Mouse (Mus musculus) G1E (cell line): ENCODE data around the gene Agmo. TPM values are rescaled to one million over a fixed set of nuclear protein-coding genes. Genes with fewer than 3 reads are reported as not detected.

Experiments
- ATAC-seq: 2 replicates; pipeline ENCODE4 v1.8.0; 2016; ENCODE audit warnings: mild to moderate bottlenecking; ENCODE audit not compliant: insufficient number of reproducible peaks, poor library complexity, low FRiP score, severe bottlenecking; ENCODE audit errors: extremely low read depth
- DNase-seq: peaks from one replicate; pipeline ENCODE4 v3.0.0; 2012; ENCODE audit warnings: low spot score
- H3K27me3 ChIP-seq: 2 replicates; pipeline ENCODE4 v1.6.1; 2012; ENCODE audit warnings: mild to moderate bottlenecking, low read length, inconsistent platforms; ENCODE audit not compliant: insufficient read depth
- H3K36me3 ChIP-seq: replicated peaks from 2 replicates; pipeline ENCODE3; 2012; ENCODE audit warnings: mild to moderate bottlenecking, inconsistent platforms
- H3K4me1 ChIP-seq: 2 replicates; pipeline ENCODE4 v1.6.1; 2012; ENCODE audit warnings: low read depth, low read length, inconsistent platforms, mixed read lengths; ENCODE audit not compliant: insufficient read depth
- H3K4me3 ChIP-seq: 2 replicates; pipeline ENCODE4 v1.5.1; 2012; ENCODE audit warnings: low read depth, mild to moderate bottlenecking, inconsistent platforms, low read length, moderate library complexity, mixed read lengths
- H3K9me3 ChIP-seq: replicated peaks from 2 replicates; pipeline ENCODE4 v1.6.1; 2012; ENCODE audit warnings: inconsistent platforms
- CTCF ChIP-seq: IDR thresholded peaks from 2 replicates; pipeline ENCODE4 v1.5.1; 2012; ENCODE audit warnings: low read depth, low read length, inconsistent platforms, mixed read lengths
- GATA1 ChIP-seq: IDR thresholded peaks from 2 replicates; pipeline ENCODE4 v1.6.1; 2012; ENCODE audit warnings: borderline replicate concordance, low read length, inconsistent platforms, mixed read lengths
- GATA2 ChIP-seq: IDR thresholded peaks from 2 replicates; pipeline ENCODE4 v1.6.1; 2012; ENCODE audit warnings: low read depth, low read length, inconsistent platforms, borderline replicate concordance
- POLR2AphosphoS5 ChIP-seq: IDR thresholded peaks from 2 replicates; pipeline ENCODE4 v1.6.1; 2012; ENCODE audit warnings: low read depth, low read length, inconsistent platforms; ENCODE audit not compliant: insufficient replicate concordance
- TAL1 ChIP-seq: conservative IDR thresholded peaks from 2 replicates; pipeline ENCODE4 v1.6.1; 2012; ENCODE audit warnings: low read depth, low read length, inconsistent platforms, mixed read lengths
- polyA plus RNA-seq: library from polyadenylated mRNA; stranded (reverse); fragments of >175 nt; gene quantifications from 2 replicates; pipeline ENCODE4 v1.2.3, GENCODE M21; 2012
- total RNA-seq, 2 experiments: library from RNA; stranded (forward) in 1 of 2; stranded (reverse) in 1 of 2; fragments of 200-1000 nt in 1 of 2; fragments of >200 nt in 1 of 2; fragmentation: Nextera tagmentation in 1 of 2; gene quantifications; 2 replicates each; pipeline ENCODE4 v1.2.3; 2014 to 2017

Gene Agmo
- total and polyA plus RNA-seq, 3 experiments: 0.02 to 1.3 TPM; not detected in 1

DNA sequence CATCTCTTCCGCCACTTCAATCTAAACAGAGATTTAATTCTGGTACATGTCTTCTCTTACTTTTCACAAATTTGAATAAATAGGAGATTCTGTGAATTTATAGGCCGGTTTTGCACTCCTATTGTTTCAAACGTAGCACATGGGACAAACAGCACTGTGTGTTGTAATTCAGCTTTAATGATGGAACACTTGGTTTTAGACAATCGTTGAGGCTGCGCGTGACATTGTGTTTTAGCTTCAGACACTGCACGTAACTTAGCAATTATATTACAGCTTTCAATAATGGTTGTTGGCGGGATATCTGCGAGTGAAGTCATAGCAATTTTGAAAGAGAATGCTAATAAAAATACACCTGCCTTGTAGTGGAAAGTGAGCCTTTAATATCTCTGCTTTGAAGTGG lies 203.8 kb downstream of the Agmo start:
- no peaks in the 10 kb centered on the region for H3K4me1 ChIP-seq
- no peaks in the 10 kb centered on the region for H3K36me3 ChIP-seq
- no peak for ATAC-seq

DNA sequence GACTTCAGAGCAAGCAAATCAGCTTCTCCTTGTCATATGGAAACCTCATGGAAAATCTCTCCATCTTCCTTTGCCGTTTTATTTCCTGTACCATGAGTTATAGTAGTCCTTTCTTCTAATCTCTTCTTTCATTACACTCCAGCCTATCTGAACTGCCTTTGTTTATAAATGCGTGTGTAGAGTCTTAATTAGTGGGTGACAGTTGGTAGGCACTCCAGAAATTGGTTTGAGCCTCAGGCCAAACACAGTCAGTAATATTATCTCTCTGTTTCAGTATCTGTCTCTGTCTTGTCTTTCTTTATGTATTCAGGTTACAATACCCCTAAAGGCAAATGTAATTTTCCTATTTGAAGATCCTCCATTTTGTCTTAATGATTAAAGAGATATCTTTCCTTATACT lies 208.2 kb downstream of the Agmo start:
- DNase-seq (no peak), ATAC-seq (no peak; the same call in 1 of the 2 replicates)
- Histone ChIP-seq H3K4me3 (no peak overlapping the region), H3K27me3 (no peaks in the 10 kb centered on the region), H3K4me1 (no peaks in the 10 kb centered on the region), H3K36me3 (no peaks in the 10 kb centered on the region), H3K9me3 (no peaks in the 10 kb centered on the region)
- TF ChIP-seq CTCF (no peak), GATA1 (no peak), POLR2AphosphoS5 (no peak), TAL1 (no peak), GATA2 (no peak)

More for the DNA sequence above, 203.8 kb downstream of the Agmo start:
- TF ChIP-seq GATA2: no peak
- TF ChIP-seq GATA1: no peak
- no peak for TF ChIP-seq CTCF
- TF ChIP-seq TAL1: no peak
- TF ChIP-seq POLR2AphosphoS5: no peak
- Histone ChIP-seq H3K27me3 (no peaks in the 10 kb centered on the region), H3K9me3 (no peaks in the 10 kb centered on the region), H3K4me3 (no peak overlapping the region)
- DNase-seq: no peak

DNA sequence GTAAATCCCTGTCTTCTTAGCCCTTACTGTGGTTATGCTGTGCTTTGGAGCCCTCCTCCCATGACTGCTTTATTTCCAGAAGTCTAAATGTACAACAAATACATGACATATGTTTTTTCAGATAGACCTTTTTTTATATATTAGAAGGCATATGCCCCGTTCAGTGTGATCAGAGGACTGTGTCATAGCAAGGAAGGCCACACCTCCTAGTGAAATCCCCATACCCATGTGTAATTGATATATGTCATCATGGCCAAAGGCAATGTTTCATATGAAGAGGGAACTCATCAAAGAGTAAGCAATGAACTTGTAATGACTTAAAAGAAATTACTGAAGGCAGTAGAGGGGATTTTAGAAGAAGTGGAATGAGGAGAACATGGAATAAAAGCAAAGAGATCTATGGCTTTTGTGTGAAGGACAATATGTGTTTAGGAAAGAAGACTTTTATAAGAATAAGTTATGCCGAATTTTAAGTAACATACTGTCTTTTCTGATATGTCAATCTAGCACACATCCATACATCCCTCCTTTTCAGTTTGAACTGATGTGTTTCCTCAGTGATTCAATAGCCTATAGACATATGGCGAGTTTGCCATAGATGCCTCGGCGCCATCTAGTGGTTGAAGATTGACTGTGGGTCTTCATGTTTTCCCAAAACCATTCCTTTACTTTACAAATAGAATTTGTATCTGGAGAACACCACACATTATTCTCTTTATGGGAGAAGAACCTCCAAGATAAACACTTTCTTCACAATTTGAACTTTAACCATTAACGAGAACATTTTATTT lies 209.1 kb downstream of the Agmo start:
- ATAC-seq (peak; percentile 43; the same call in 1 of the 2 replicates), DNase-seq (no peak)
- TF ChIP-seq GATA2 (no peak), CTCF (no peak), POLR2AphosphoS5 (no peak)
- Histone ChIP-seq H3K4me3 (no peak overlapping the region), H3K36me3 (no peaks in the 10 kb centered on the region), H3K9me3 (no peaks in the 10 kb centered on the region), H3K27me3 (no peaks in the 10 kb centered on the region), H3K4me1 (no peaks in the 10 kb centered on the region)

DNA sequence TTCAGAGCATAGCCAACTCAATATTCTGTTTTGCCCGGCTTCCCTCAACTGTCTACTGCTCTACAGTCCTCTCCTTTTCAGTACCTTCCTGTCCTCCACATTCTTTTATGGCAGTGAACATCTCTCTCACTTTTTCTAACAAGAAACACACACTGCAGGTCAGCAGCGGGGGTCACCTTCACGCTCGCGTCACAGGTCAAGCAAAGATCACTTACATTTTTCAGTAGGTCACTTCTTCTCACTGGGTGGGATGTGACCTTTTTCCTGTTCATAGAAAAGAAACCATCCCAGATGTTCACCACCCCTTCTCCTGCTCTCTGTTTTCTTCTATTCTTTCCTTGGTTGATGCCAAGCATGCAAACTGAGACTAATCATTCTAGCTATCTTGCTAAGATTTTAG lies 230.2 kb downstream of the Agmo start:
- H3K9me3 ChIP-seq: no peaks in the 10 kb centered on the region
- DNase-seq (no peak), ATAC-seq (no peak)
- H3K36me3 ChIP-seq: no peaks in the 10 kb centered on the region
- TF ChIP-seq POLR2AphosphoS5 (no peak), GATA1 (no peak), CTCF (no peak), GATA2 (no peak), TAL1 (no peak)
- H3K27me3 ChIP-seq: no peaks in the 10 kb centered on the region
- H3K4me3 ChIP-seq: no peak overlapping the region
- H3K4me1 ChIP-seq: no peaks in the 10 kb centered on the region

DNA sequence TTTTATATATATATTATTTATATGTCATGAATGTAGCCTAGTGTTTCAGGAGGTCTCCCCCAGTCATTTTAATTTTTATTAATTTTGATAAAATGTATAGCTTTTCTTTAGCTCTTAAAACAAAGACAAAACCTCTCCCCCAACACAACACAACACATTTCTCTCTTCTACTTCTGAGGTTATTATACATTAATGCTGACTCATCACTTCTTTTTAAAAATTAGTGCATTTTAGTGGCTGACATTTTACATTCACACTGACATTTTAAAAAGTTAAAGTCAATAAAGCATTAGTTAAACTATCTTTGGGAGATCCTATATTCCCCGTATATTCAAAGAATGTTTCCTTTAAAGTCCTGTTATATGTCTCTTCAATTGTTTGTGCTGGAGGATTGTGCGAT lies 235.4 kb downstream of the Agmo start:
- H3K27me3 ChIP-seq: no peaks in the 10 kb centered on the region
- TF ChIP-seq POLR2AphosphoS5: no peak
- no peak for TF ChIP-seq GATA2
- no peak for TF ChIP-seq TAL1
- TF ChIP-seq GATA1: no peak
- no peak for TF ChIP-seq CTCF
- no peak overlapping the region for H3K4me3 ChIP-seq
- no peaks in the 10 kb centered on the region for H3K36me3 ChIP-seq
- no peak for DNase-seq
- no peak for ATAC-seq
- no peaks in the 10 kb centered on the region; the same call in 1 of the 2 replicates for H3K9me3 ChIP-seq
- no peaks in the 10 kb centered on the region for H3K4me1 ChIP-seq

DNA sequence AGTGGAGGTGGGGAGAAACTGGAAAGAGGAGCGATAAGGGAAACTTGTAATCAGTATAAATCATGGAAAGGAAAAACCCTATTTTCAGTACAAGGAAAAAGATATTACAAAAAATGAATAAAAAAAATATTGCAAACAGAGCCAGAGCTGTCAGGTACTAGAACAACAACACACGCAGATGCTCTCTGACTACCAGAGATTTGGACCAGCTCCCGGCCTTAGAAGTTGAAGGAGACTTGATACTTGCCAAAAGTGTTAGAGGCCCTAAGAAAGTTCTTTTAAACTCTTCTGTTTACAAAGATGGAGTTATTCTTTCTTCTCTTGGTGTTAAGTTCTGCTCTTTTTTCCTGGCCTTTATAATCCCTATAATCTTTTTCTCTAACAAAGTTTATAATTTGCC lies 246.6 kb downstream of the Agmo start:
- DNase-seq (no peak), ATAC-seq (no peak)
- no peaks in the 10 kb centered on the region for H3K9me3 ChIP-seq
- TF ChIP-seq GATA2 (no peak), POLR2AphosphoS5 (no peak), CTCF (no peak), TAL1 (no peak), GATA1 (no peak)
- no peaks in the 10 kb centered on the region for H3K36me3 ChIP-seq
- H3K27me3 ChIP-seq: no peaks in the 10 kb centered on the region
- H3K4me1 ChIP-seq: no peaks in the 10 kb centered on the region
- H3K4me3 ChIP-seq: no peak overlapping the region
